Mouse (Mus musculus): ENCODE measurements around the gene Helb. TPM values are rescaled to one million over a fixed set of nuclear protein-coding genes. Genes with fewer than 3 reads are reported as not detected.
A peak's percentile ranks its signal among the peaks of the same experiment; 100 is the strongest.

Helb gene
- total and polyA plus RNA-seq, 2 experiments from 2014 or later: 2.1 to 3.9 TPM

DNA sequence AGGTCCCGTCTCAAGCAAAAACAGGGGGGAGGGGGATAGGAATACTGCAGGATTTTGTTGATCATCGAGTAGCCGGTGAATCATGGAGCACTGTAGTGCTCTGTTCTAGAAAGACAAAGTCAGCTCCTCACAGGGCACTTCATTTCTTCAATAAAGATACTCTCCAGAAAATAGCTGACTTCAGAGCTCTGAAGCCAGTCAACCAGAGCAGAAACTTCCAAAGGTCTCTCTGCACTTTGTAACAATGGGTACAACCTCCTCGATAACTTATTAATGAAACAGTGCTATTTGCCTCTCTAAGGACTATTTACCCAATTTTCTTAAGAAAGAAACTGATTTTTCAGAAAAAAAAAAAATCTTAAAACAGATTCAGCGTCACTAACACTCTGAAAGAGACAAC is 17.1 kb downstream of the Helb start:
- TF ChIP-seq CTCF (IDR thresholded peaks at IDR 0.05; ENCODE audit: low read depth): no peak
- ATAC-seq (no peak), DNase-seq (no peak)
- whole genome bisulfite sequencing: 95% methylated on average over 5 of the region's 5 CpGs
- Histone ChIP-seq H3K27ac (ENCODE audit: low read depth, low read length) (no peak overlapping the region), H3K9me3 (ENCODE audit: low read length) (no peaks in the 10 kb centered on the region), H3K4me2 (ENCODE audit: low read depth) (no peak overlapping the region), H3K4me1 (ENCODE audit: insufficient read depth) (no peaks in the 10 kb centered on the region), H3K36me3 (ENCODE audit: insufficient read depth) (0 out of 2 replicates have a peak, but pooled peaks cover 9% of the 10 kb centered on the region), H3K9ac (no peak overlapping the region), H3K4me3 (ENCODE audit: low read depth, low read length) (no peak overlapping the region), H3K27me3 (ENCODE audit: insufficient read depth, low read length) (no peaks in the 10 kb centered on the region)

DNA sequence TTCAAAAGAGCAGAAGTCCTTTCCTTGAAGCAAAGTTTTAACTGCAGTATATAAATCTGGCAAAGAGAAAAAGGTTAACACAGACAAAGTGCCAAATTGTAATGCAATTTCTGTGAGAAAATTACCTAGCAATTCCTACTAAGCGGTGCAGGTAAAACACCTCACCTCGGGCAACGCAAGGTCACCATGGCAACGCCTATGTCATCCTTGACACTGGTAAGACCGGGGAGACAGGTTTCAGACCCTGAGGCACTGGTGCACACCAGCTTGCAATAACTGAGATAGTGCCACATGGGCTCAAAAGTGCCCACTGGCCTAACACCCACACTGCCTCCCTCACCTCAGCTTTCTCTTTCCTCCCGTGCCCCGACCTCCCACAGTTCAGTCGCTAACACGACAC is 17.7 kb downstream of the Helb start:
- H3K4me2 ChIP-seq (ENCODE audit: low read depth): no peak overlapping the region
- no peaks in the 10 kb centered on the region for H3K4me1 ChIP-seq (ENCODE audit: insufficient read depth)

DNA sequence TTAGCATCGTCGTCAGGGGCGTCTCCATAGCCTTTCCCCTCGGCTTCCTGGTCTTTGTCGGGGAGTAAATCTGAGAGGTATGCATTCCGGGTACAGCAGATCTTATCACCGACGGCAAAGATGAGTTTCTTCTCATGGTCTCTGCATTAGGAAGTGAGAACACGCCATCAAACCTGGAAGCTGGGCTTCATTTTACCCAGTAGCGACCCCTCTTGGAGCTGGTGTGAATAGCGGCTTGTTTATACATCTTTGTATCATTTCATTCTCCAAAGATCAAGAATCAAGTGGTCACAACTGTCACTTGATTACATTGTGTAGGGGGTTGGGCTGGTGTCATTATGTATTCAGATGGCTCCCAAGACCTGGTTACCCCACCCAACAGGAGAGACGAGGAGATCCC is 20.2 kb downstream of the Helb start:
- H3K4me3 ChIP-seq (ENCODE audit: low read depth, low read length): no peak overlapping the region
- WGBS: 90% methylated on average over 12 of the region's 12 CpGs
- no peak overlapping the region for H3K4me2 ChIP-seq (ENCODE audit: low read depth)

More for the DNA sequence above, 17.7 kb downstream of the Helb start:
- no peak for TF ChIP-seq CTCF (IDR thresholded peaks at IDR 0.05; ENCODE audit: low read depth)
- H3K4me3 ChIP-seq (ENCODE audit: low read depth, low read length): no peak overlapping the region
- no peak overlapping the region for H3K27ac ChIP-seq (ENCODE audit: low read depth, low read length)
- no peaks in the 10 kb centered on the region for H3K27me3 ChIP-seq (ENCODE audit: insufficient read depth, low read length)
- no peak overlapping the region for H3K9ac ChIP-seq
- H3K36me3 ChIP-seq (ENCODE audit: insufficient read depth): 0 out of 2 replicates have a peak, but pooled peaks cover 9% of the 10 kb centered on the region
- no peaks in the 10 kb centered on the region for H3K9me3 ChIP-seq (ENCODE audit: low read length)
- 94% methylated on average over 9 of the region's 9 CpGs for WGBS
- DNase-seq: no peak
- no peak for ATAC-seq

DNA sequence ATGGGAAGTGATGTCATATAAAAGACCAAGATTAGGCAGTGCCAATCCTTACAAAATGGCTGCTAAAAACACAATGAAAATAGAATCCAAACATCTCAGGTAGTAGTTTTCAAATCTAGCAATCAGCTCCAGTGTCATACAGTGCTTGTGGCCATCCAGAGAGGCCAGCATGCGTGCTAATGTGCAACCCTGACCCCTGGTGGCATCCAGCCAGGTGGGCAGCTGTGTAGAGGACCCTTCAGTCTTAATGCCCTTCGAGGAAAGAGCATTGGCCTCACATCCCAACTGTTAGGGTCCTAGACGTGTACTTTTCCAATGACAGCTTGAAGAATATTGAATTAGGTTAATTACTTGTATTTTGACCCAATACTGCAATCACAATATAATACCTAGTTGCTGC is 34.9 kb downstream of the Helb start:
- ATAC-seq (no peak), DNase-seq (no peak)
- no peak overlapping the region for H3K4me2 ChIP-seq (ENCODE audit: low read depth)
- H3K27me3 ChIP-seq (ENCODE audit: insufficient read depth, low read length): no peaks in the 10 kb centered on the region
- H3K4me3 ChIP-seq (ENCODE audit: low read depth, low read length): no peak overlapping the region
- no peaks in the 10 kb centered on the region for H3K9me3 ChIP-seq (ENCODE audit: low read length)
- no peak overlapping the region for H3K9ac ChIP-seq
- TF ChIP-seq CTCF (IDR thresholded peaks at IDR 0.05; ENCODE audit: low read depth): no peak
- WGBS: 73% methylated on average over 3 of the region's 3 CpGs
- no peak overlapping the region for H3K27ac ChIP-seq (ENCODE audit: low read depth, low read length)
- H3K36me3 ChIP-seq (ENCODE audit: insufficient read depth): peaks cover 36% of the 10 kb centered on the region
- no peaks in the 10 kb centered on the region for H3K4me1 ChIP-seq (ENCODE audit: insufficient read depth)

More for the DNA sequence above, 20.2 kb downstream of the Helb start:
- Histone ChIP-seq H3K36me3 (ENCODE audit: insufficient read depth) (peaks cover 13% of the 10 kb centered on the region; the same call in 1 of the 2 replicates), H3K9me3 (ENCODE audit: low read length) (no peaks in the 10 kb centered on the region), H3K4me1 (ENCODE audit: insufficient read depth) (no peaks in the 10 kb centered on the region), H3K27me3 (ENCODE audit: insufficient read depth, low read length) (no peaks in the 10 kb centered on the region), H3K9ac (no peak overlapping the region), H3K27ac (ENCODE audit: low read depth, low read length) (no peak overlapping the region)
- TF ChIP-seq CTCF (IDR thresholded peaks at IDR 0.05; ENCODE audit: low read depth): no peak
- ATAC-seq: no peak
- DNase-seq: no peak

DNA sequence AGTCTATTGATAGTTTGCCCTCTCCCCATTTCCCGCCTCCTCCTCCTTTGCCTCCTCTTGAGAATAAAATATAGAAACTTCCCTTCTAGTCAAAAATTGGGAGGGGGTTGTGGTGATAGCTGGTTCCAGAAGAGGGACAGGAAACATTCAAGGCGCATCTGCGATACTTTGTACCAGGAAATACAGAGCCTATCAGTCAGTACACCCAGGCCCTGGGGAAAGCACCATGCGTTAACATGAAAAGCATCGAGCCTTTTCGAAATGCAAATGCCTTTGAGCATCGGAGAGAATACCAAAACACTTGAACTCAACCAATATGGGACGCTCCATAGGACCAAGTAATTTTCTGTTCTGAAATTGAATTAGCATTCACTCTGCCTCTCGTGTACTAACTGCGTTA is 46.5 kb downstream of the Helb start:
- no peak for TF ChIP-seq CTCF (IDR thresholded peaks at IDR 0.05; ENCODE audit: low read depth)
- DNase-seq (no peak), ATAC-seq (no peak)
- no peaks in the 10 kb centered on the region for H3K36me3 ChIP-seq (ENCODE audit: insufficient read depth)
- WGBS: 77% methylated on average over 10 of the region's 10 CpGs
- H3K4me2 ChIP-seq (ENCODE audit: low read depth): no peak overlapping the region
- H3K9me3 ChIP-seq (ENCODE audit: low read length): no peaks in the 10 kb centered on the region
- no peaks in the 10 kb centered on the region for H3K27me3 ChIP-seq (ENCODE audit: insufficient read depth, low read length)
- no peak overlapping the region for H3K27ac ChIP-seq (ENCODE audit: low read depth, low read length)
- no peak overlapping the region for H3K4me3 ChIP-seq (ENCODE audit: low read depth, low read length)
- H3K9ac ChIP-seq: no peak overlapping the region
- 0 out of 2 replicates have a peak, but pooled peaks cover 3% of the 10 kb centered on the region for H3K4me1 ChIP-seq (ENCODE audit: insufficient read depth)

DNA sequence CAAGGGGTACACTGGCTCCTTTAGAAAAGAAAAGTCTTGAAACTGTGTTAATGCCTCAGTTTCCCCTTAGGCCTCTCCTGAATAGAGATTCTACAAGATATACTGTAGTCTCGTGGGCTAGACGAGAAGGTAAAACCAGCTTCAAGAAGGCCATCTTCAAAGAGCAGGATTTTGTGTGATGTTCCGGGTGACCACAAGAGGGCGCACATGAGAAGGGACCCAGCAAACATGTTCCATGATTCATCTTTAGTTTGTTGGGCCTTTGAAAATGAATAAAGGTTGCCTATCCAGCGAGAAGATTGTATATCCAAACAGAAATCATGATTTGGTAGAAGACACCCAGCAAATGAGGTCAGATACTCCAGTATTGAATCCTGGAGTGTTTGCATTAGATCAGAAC is 48.4 kb downstream of the Helb start:
- no peak overlapping the region for H3K4me3 ChIP-seq (ENCODE audit: low read depth, low read length)
- peak; percentile 85 for TF ChIP-seq CTCF (IDR thresholded peaks at IDR 0.05; ENCODE audit: low read depth)
- WGBS: 19% methylated on average over 5 of the region's 5 CpGs
- no peaks in the 10 kb centered on the region for H3K4me1 ChIP-seq (ENCODE audit: insufficient read depth)
- H3K27ac ChIP-seq (ENCODE audit: low read depth, low read length): no peak overlapping the region
- H3K4me2 ChIP-seq (ENCODE audit: low read depth): no peak overlapping the region
- no peak for ATAC-seq
- H3K9me3 ChIP-seq (ENCODE audit: low read length): no peaks in the 10 kb centered on the region
- no peaks in the 10 kb centered on the region for H3K36me3 ChIP-seq (ENCODE audit: insufficient read depth)
- peak; percentile 58 for DNase-seq
- H3K27me3 ChIP-seq (ENCODE audit: insufficient read depth, low read length): no peaks in the 10 kb centered on the region
- no peak overlapping the region for H3K9ac ChIP-seq

DNA sequence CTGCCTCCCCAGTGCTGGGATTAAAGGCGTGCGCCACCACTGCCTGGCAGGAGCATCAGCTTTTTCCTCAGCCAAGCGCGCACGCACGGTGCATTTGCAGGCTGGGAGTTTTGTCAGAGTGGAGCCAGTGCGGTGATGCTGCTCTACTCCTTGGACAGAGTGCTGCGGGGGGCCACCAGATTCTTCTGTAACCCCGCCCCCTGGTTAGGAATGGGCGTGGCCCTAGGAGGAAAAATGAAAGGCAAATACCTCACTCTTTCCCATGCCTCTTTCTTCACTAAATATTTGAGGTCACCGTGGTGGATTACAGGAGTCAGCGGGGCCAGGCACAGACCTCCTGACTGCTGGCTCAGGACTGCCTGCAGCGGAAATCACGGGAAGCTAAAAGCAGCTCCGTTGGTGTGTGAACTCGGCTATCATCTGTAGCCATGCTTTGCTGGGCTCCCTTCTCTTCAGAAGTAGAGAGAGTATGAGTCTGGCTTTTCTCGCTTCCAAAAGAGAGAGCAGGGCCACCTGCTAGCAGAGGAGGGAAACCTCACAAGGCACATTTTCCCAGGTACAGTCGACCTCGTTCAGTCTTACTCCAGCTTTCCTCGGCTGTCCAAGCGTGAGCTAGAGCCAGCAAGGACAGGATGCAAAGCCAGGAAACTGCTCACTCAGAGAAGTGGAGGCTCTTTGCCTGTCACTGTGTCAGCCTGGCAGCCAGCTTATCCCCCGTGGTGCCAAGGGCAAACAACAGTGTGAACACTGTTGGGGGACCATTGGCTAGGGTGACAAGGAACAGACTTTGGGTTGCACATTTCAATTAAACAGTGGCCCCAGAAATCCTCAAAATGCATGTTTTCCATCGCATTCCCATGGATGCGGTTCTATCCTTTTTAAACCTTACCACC is 51.3 kb downstream of the Helb start:
- ATAC-seq (no peak), DNase-seq (no peak)
- H3K27ac ChIP-seq (ENCODE audit: low read depth, low read length): no peak overlapping the region
- H3K9me3 ChIP-seq (ENCODE audit: low read length): no peaks in the 10 kb centered on the region
- H3K4me2 ChIP-seq (ENCODE audit: low read depth): no peak overlapping the region
- no peaks in the 10 kb centered on the region for H3K27me3 ChIP-seq (ENCODE audit: insufficient read depth, low read length)
- H3K4me3 ChIP-seq (ENCODE audit: low read depth, low read length): no peak overlapping the region
- WGBS: 87% methylated on average over 24 of the region's 24 CpGs
- H3K9ac ChIP-seq: no peak overlapping the region
- no peak for TF ChIP-seq CTCF (IDR thresholded peaks at IDR 0.05; ENCODE audit: low read depth)
- H3K36me3 ChIP-seq (ENCODE audit: insufficient read depth): no peaks in the 10 kb centered on the region; the same call in 1 of the 2 replicates
- no peaks in the 10 kb centered on the region for H3K4me1 ChIP-seq (ENCODE audit: insufficient read depth)
